Mouse (Mus musculus) kidney, postnatal 0 days (tissue): ENCODE results near the gene U2af1. TPM values are rescaled to one million over a fixed set of nuclear protein-coding genes. Genes with fewer than 3 reads are reported as not detected.
"Not testable (repeated sequence)": the region's sequence is repeated elsewhere in the genome, so short reads cannot be mapped to it uniquely, and the experiment has no call there.

Experiments
- ATAC-seq: fragments of 200-750 bp; cut with Nextera tagmentation; replicated peaks from 2 replicates; pipeline ENCODE4 v1.8.0; 2017; ENCODE audit warnings: low read depth, moderate number of reproducible peaks, moderate TSS enrichment, moderate library complexity; ENCODE audit not compliant: low FRiP score
- DNase-seq: peaks from one replicate; pipeline ENCODE4 v3.0.0-alpha.2; 2016; ENCODE audit warnings: low spot score
- H3K27ac ChIP-seq: fragments of 300-500 bp; sonication (generic); 2 replicates; pipeline ENCODE4 v1.5.1; 2014; ENCODE audit warnings: mild to moderate bottlenecking
- H3K27me3 ChIP-seq: fragments of 300-500 bp; sonication (generic); 2 replicates; pipeline ENCODE4 v1.6.1; 2014; ENCODE audit warnings: low read length, mixed read lengths; ENCODE audit not compliant: insufficient read depth
- H3K36me3 ChIP-seq: fragments of 300-500 bp; sonication (generic); 2 replicates; pipeline ENCODE4 v1.6.1; 2014; ENCODE audit warnings: low read length, mixed read lengths; ENCODE audit not compliant: insufficient read depth
- H3K4me1 ChIP-seq: fragments of 300-500 bp; sonication (generic); replicated peaks from 2 replicates; pipeline ENCODE4 v1.6.1; 2014; ENCODE audit warnings: antibody characterized with exemption, low read length, mixed read lengths; ENCODE audit not compliant: insufficient read depth
- H3K4me2 ChIP-seq: fragments of 300-500 bp; sonication (generic); 2 replicates; pipeline ENCODE4 v1.6.1; 2014; ENCODE audit warnings: mild to moderate bottlenecking, low read length, moderate library complexity, mixed read lengths
- H3K4me3 ChIP-seq: fragments of 300-500 bp; sonication (generic); replicated peaks from 2 replicates; pipeline ENCODE4 v1.5.1; 2014; ENCODE audit warnings: low read depth, low read length
- H3K9ac ChIP-seq: fragments of 300-500 bp; sonication (generic); 2 replicates; pipeline ENCODE4 v1.6.1; 2014; ENCODE audit warnings: low read depth, low read length
- H3K9me3 ChIP-seq: fragments of 300-500 bp; sonication (generic); replicated peaks from 2 replicates; pipeline ENCODE4 v1.6.1; 2016; ENCODE audit warnings: low read length, inconsistent platforms, mixed read lengths
- CTCF ChIP-seq: IDR thresholded peaks from 2 replicates; pipeline ENCODE4 v1.5.1; 2016; ENCODE audit warnings: antibody characterized with exemption, low read depth, mild to moderate bottlenecking, moderate library complexity
- WGBS: fragments of 180-500 bp; shearing (Covaris S2); extraction: QIAGEN DNeasy Blood & Tissue Kit; methylation state at CpG from one replicate; pipeline ENCODE4 v1.1.7; 2014; 5-methylcytosine and 5-hydroxymethylcytosine counted together
- polyA plus RNA-seq: library from polyadenylated mRNA; unstranded; fragments of >200 nt; fragmentation: Nextera tagmentation; extraction: Ambion mirVana; gene quantifications from 2 replicates; pipeline ENCODE4 v1.2.1, GENCODE M21; 2015

The U2af1 gene
- polyA plus RNA-seq, result 238 and 258 TPM in 2 replicates

- peak within 1 kb of the TSS; percentile 98 for H3K9ac ChIP-seq
- peak within 1 kb of the TSS; percentile 100 for H3K4me3 ChIP-seq
- peak within 1 kb of the TSS; percentile 60 for H3K4me2 ChIP-seq
- TF ChIP-seq CTCF, result no peak
- no peaks in the 10 kb centered on the region for H3K27me3 ChIP-seq
- peaks cover 15% of the 10 kb centered on the region for H3K36me3 ChIP-seq
- DNase-seq, result peak; percentile 99
- peak within 1 kb of the TSS; percentile 88 for H3K27ac ChIP-seq
- peaks cover 5% of the 10 kb centered on the region; the same call in 1 of the 2 replicates for H3K4me1 ChIP-seq
- ATAC-seq, result peak; percentile 98
- WGBS, result under 1% methylated on average over 76 of the region's 77 CpGs
- H3K9me3 ChIP-seq, result no peaks in the 10 kb centered on the region; the same call in 1 of the 2 replicates
Measured at GRCm38 (mm10) chr17:31658468-31659185, at the start of gene U2af1. Gene U2af1, minus strand, starts transcription at chr17:31658892.

- 51% methylated on average over 20 of the region's 20 CpGs for WGBS
- no peak for ATAC-seq
Measured at GRCm38 (mm10) chr17:31705271-31706020, 46.8 kb upstream of the U2af1 start.

DNA sequence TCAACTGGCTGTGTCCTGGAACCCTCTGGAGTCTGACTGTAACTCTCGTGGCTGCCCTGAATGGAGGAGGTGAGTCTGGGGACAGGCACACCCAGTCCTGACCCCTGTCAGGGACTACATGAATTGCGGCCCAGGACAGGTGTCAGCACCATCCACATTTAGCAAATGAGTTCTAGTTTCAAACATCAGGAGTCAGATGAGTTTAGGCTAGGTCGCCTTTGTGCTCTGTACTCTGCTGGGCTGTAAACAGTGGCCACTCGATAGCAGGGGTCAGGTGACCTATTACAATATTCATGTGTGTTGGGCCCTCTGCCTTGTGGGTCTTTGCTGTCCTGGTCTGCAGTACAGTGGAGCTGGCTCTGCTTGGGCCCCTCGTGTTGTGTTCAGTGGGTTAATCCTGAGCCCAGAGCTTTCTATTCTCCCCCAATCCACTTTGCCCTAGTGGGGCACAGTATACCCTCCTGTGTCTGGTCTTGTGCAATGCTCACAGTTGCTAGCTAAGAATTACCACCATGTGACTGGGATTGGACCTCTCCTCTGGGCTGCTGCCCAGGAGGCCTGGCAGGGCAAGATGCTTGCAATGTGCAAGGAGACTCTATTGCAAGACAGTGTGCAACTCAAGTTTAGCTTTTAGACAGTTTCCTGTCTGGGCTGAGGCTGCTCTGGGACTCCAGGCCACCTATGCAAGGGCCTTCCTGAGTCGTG lies 44.7 kb upstream of the U2af1 start:
- H3K9me3 ChIP-seq, result no peaks in the 10 kb centered on the region
- no peaks in the 10 kb centered on the region for H3K27me3 ChIP-seq
- ATAC-seq, result no peak
- H3K9ac ChIP-seq, result no peak overlapping the region
- H3K36me3 ChIP-seq, result no peaks in the 10 kb centered on the region
- 66% methylated on average over 6 of the region's 6 CpGs for WGBS
- H3K27ac ChIP-seq, result no peak overlapping the region
- no peak overlapping the region for H3K4me3 ChIP-seq
- no peak for TF ChIP-seq CTCF
- H3K4me1 ChIP-seq, result no peaks in the 10 kb centered on the region
- no peak overlapping the region for H3K4me2 ChIP-seq
- no peak for DNase-seq

More at GRCm38 (mm10) chr17:31705271-31706020, 46.8 kb upstream of the U2af1 start:
- H3K36me3 ChIP-seq, result no peaks in the 10 kb centered on the region
- H3K27ac ChIP-seq, result no peak overlapping the region
- peak; percentile 24 for DNase-seq
- no peak overlapping the region for H3K4me3 ChIP-seq
- H3K9ac ChIP-seq, result no peak overlapping the region
- H3K4me2 ChIP-seq, result no peak overlapping the region
- H3K4me1 ChIP-seq, result no peaks in the 10 kb centered on the region
- TF ChIP-seq CTCF, result no peak
- no peaks in the 10 kb centered on the region for H3K27me3 ChIP-seq
- no peaks in the 10 kb centered on the region for H3K9me3 ChIP-seq

- Histone ChIP-seq H3K4me2 (no peak overlapping the region), H3K27ac (no peak overlapping the region), H3K4me1 (peaks cover 3% of the 10 kb centered on the region; the same call in 1 of the 2 replicates), H3K27me3 (no peaks in the 10 kb centered on the region), H3K36me3 (no peaks in the 10 kb centered on the region), H3K9me3 (no peaks in the 10 kb centered on the region), H3K9ac (no peak overlapping the region), H3K4me3 (no peak overlapping the region)
- TF ChIP-seq CTCF, result no peak
- WGBS, result 66% methylated on average over 11 of the region's 11 CpGs
- DNase-seq (no peak), ATAC-seq (no peak)
Measured at GRCm38 (mm10) chr17:31698347-31698746, 39.7 kb upstream of the U2af1 start.

DNA sequence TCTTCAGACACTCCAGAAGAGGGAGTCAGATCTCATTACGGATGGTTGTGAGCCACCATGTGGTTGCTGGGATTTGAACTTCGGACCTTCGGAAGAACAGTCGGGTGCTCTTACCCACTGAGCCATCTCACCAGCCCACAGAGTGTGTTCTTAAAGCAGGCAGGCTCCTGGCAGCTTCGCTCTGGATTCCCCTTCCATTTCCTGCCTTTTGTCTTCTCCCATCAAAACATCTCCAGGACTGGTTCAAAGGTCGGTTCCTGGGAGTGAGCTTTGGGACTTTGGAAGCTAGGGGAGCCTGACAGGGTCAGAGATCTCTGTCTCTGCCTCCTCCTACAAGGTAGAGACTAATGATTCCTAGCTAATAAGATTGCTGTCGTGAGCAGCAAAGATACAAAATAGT lies 36.7 kb upstream of the U2af1 start:
- not testable (repeated sequence) for H3K4me1 ChIP-seq, ATAC-seq, H3K36me3 ChIP-seq, H3K9ac ChIP-seq, H3K4me2 ChIP-seq, DNase-seq, H3K4me3 ChIP-seq, H3K9me3 ChIP-seq, H3K27me3 ChIP-seq, H3K27ac ChIP-seq
- WGBS, result 82% methylated on average over 7 of the region's 7 CpGs

- peaks cover 7% of the 10 kb centered on the region; the same call in 1 of the 2 replicates for H3K4me1 ChIP-seq
- no peak overlapping the region for H3K9ac ChIP-seq
- no peak for TF ChIP-seq CTCF
- no peak overlapping the region for H3K4me3 ChIP-seq
- ATAC-seq (no peak), DNase-seq (no peak)
- WGBS, result 100% methylated on average over 1 of the region's 1 CpGs
- H3K27me3 ChIP-seq, result no peaks in the 10 kb centered on the region
- no peak overlapping the region for H3K27ac ChIP-seq
- no peak overlapping the region for H3K4me2 ChIP-seq
- no peaks in the 10 kb centered on the region for H3K36me3 ChIP-seq
- no peaks in the 10 kb centered on the region for H3K9me3 ChIP-seq
Measured at GRCm38 (mm10) chr17:31694949-31695348, 36.3 kb upstream of the U2af1 start.
